Mouse (Mus musculus) neural tube, embryonic 11.5 days (tissue): ENCODE results near the gene Dner. TPM values are rescaled to one million over a fixed set of nuclear protein-coding genes. Genes with fewer than 3 reads are reported as not detected.

ENCODE experiments used
- ATAC-seq: fragments of 200-750 bp; cut with Nextera tagmentation; 2 replicates; pipeline ENCODE4 v1.8.0; 2017; ENCODE audit warnings: moderate number of reproducible peaks, mild to moderate bottlenecking, moderate TSS enrichment, moderate library complexity; ENCODE audit not compliant: insufficient read depth, low FRiP score, low TSS enrichment
- DNase-seq: peaks from one replicate; pipeline ENCODE4 v3.0.0-alpha.2; 2015; ENCODE audit warnings: low spot score
- H3K27ac ChIP-seq: fragments of 300-500 bp; sonication (generic); 2 replicates; pipeline ENCODE4 v1.5.1; 2014; ENCODE audit warnings: low read depth, mild to moderate bottlenecking, low read length
- H3K27me3 ChIP-seq: fragments of 300-500 bp; sonication (generic); 2 replicates; pipeline ENCODE4 v1.6.1; 2014; ENCODE audit warnings: mild to moderate bottlenecking, low read length, mixed read lengths; ENCODE audit not compliant: control insufficient read depth, insufficient read depth
- H3K36me3 ChIP-seq: fragments of 300-500 bp; sonication (generic); 2 replicates; pipeline ENCODE4 v1.6.1; 2014; ENCODE audit warnings: mild to moderate bottlenecking, low read length, moderate library complexity, mixed read lengths; ENCODE audit not compliant: control insufficient read depth, insufficient read depth
- H3K4me1 ChIP-seq: fragments of 300-500 bp; sonication (generic); 2 replicates; pipeline ENCODE4 v1.6.1; 2014; ENCODE audit warnings: low read length, mixed read lengths; ENCODE audit not compliant: control insufficient read depth, insufficient read depth
- H3K4me2 ChIP-seq: fragments of 300-500 bp; sonication (generic); 2 replicates; pipeline ENCODE4 v1.6.1; 2014; ENCODE audit warnings: low read depth, mild to moderate bottlenecking, moderate library complexity
- H3K4me3 ChIP-seq: fragments of 300-500 bp; sonication (generic); 2 replicates; pipeline ENCODE4 v1.5.1; 2014; ENCODE audit warnings: low read depth, low read length
- H3K9ac ChIP-seq: fragments of 300-500 bp; sonication (generic); 2 replicates; pipeline ENCODE4 v1.6.1; 2014; ENCODE audit warnings: mild to moderate bottlenecking, low read length
- H3K9me3 ChIP-seq: fragments of 300-500 bp; sonication (generic); 2 replicates; pipeline ENCODE4 v1.6.1; 2016; ENCODE audit warnings: low read length; ENCODE audit not compliant: control insufficient read depth
- WGBS: fragments of 180-500 bp; shearing (Covaris S2); extraction: QIAGEN DNeasy Blood & Tissue Kit; methylation state at CpG from one replicate; pipeline ENCODE4 v1.1.7; 2014; 5-methylcytosine and 5-hydroxymethylcytosine counted together
- polyA plus RNA-seq: library from polyadenylated mRNA; unstranded; fragments of >200 nt; fragmentation: Nextera tagmentation; extraction: Ambion mirVana; gene quantifications from 2 replicates; pipeline ENCODE4 v1.2.1, GENCODE M21; 2014

Gene Dner
- polyA plus RNA-seq, 1 experiment from 2014 or later = 44.7 TPM

DNA sequence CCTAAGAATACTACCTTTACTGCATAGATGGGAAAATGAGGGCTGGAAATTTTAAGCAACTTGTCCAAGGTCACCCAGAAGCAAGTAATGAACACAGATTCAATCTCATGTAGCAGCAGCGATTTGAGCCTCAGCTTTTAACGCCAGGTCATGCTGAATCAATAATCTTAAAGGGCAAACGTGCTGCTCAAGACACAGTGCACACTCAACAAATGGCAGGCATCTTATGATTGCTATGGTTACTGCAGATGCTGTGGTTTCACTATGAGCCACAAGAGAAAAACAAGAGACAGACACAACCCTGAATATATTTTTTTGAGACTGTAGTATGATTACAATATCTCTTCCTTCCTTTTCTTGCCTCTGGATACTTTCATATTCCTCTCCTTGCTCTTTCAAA is 228.4 kb downstream of the Dner start:
- no peaks in the 10 kb centered on the region for H3K27me3 ChIP-seq
- no peak overlapping the region for H3K4me3 ChIP-seq
- H3K9ac ChIP-seq = no peak overlapping the region
- H3K4me1 ChIP-seq = no peaks in the 10 kb centered on the region
- ATAC-seq = no peak
- 78% methylated on average over 3 of the region's 3 CpGs for WGBS
- DNase-seq = no peak
- H3K36me3 ChIP-seq = no peaks in the 10 kb centered on the region
- H3K4me2 ChIP-seq = no peak overlapping the region
- no peak overlapping the region for H3K27ac ChIP-seq
- no peaks in the 10 kb centered on the region for H3K9me3 ChIP-seq

DNA sequence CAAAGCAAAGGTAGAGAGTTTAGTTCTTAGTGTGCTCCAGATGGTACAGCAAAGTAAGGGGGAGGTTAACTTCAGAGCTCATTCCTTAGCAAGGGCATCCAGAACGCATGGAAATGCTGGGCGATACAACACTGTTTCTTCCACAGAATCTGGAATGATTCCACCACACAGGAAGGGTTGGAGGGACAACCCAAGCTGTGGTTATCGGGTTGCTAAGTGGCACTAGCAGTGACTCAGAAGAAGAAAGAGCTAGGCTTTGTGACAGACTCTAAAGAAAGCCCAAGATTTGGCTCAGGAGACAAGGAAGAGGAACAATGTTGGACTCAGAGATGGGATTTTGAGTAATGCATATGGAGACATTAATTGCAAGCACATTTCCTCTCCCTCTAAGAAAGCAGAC is 231.3 kb downstream of the Dner start:
- no peak for ATAC-seq
- H3K9me3 ChIP-seq = no peaks in the 10 kb centered on the region
- no peaks in the 10 kb centered on the region for H3K27me3 ChIP-seq
- no peak overlapping the region for H3K27ac ChIP-seq
- no peak overlapping the region for H3K4me3 ChIP-seq
- H3K4me1 ChIP-seq = no peaks in the 10 kb centered on the region
- no peaks in the 10 kb centered on the region for H3K36me3 ChIP-seq
- H3K9ac ChIP-seq = no peak overlapping the region
- no peak for DNase-seq
- no peak overlapping the region for H3K4me2 ChIP-seq
- 88% methylated on average over 3 of the region's 3 CpGs for WGBS

DNA sequence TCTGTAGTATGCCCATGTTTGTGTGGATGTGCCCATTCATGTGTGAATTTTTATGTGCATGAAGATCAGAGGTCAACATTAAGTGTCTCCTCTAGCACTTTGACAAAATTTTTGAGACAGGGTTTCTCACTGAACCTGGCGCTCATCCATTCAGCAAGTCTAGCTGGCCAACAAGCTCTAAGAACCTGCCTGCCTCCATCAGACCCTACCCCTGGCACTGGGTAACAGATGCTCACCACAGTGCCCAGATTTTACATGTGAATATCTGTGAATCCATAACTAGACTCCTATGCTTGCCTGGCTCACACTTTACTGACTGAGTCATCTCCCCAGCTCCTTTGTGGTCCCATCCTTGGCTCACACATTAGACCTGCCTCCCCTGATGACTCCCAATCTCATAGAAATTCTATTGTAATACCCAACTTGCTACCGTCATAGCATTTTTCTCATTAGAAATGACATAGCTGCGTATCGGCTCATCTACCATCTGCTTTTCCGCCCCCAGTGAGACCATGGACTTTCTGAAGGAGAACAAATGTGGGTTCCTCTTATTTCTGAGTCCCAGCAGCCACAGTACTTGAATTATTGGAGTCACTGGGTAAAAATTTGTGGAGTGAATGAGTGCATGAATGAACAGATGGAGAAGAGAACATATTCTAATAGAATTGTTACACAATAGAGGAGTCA is 231.9 kb downstream of the Dner start:
- WGBS = 93% methylated on average over 5 of the region's 5 CpGs
- H3K27ac ChIP-seq = no peak overlapping the region
- H3K27me3 ChIP-seq = no peaks in the 10 kb centered on the region
- no peaks in the 10 kb centered on the region for H3K4me1 ChIP-seq
- no peak overlapping the region for H3K4me3 ChIP-seq
- no peak overlapping the region for H3K9ac ChIP-seq
- no peak for ATAC-seq
- no peaks in the 10 kb centered on the region for H3K36me3 ChIP-seq
- no peak for DNase-seq
- no peak overlapping the region for H3K4me2 ChIP-seq
- no peaks in the 10 kb centered on the region for H3K9me3 ChIP-seq

DNA sequence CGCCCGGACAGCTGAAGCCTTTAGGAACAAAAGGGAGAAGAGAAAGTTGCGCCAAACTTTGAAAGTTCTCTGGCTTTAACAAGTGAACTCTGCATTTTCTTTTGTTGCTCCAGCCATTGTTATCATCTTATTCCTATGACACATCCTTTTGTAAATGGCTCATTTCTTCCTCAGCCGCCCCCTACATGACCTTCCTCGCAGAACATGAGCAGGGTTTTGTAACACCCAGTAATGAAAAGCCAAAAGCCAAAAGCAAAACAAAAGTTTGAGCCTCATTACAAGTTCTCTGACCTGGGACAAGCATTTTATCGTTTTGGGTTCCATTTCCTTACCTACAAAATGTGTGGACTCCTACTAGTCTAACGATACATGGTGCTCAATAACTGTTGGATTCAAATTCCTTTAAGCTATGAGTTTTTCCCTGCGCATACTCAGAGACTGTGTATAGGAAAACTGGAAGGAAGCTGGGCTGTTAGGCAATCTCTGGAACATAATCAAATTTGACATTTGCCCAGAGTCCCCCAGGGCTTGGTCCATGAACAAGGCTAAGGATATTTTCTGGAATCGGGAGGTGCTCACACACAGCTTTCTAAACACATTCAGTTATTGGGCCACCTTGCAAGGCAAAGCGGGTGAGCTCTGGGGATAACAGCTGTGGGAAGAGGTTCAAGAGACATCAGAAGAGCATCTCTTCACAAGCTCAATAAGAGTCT is 246.3 kb downstream of the Dner start:
- 87% methylated on average over 10 of the region's 10 CpGs for WGBS
- no peak overlapping the region for H3K4me3 ChIP-seq
- H3K4me1 ChIP-seq = no peaks in the 10 kb centered on the region
- ATAC-seq (no peak), DNase-seq (no peak)
- no peaks in the 10 kb centered on the region for H3K27me3 ChIP-seq
- no peak overlapping the region for H3K27ac ChIP-seq
- no peaks in the 10 kb centered on the region for H3K9me3 ChIP-seq
- no peaks in the 10 kb centered on the region for H3K36me3 ChIP-seq
- no peak overlapping the region for H3K4me2 ChIP-seq
- no peak overlapping the region for H3K9ac ChIP-seq

DNA sequence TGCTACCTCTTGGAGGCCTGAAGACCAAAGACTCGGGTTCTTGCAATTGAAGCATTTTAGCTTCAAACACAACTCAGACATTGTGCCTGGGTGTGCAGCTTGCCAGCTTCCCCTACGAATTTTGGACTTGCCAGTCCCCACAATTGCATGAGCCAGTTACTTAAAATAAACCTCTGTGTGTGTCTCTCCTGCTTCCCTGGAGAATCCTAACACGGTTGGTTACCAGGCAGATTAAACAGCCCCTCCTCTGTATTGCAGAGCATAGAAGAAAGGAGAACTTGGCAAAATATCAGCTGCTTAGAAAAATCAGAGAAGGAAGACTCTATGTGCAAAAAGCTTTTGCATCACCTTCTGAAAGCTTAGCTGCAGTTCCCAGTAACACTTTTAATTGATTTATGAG is 252.4 kb downstream of the Dner start:
- 79% methylated on average over 3 of the region's 3 CpGs for WGBS
- Histone ChIP-seq H3K27ac (no peak overlapping the region), H3K9ac (no peak overlapping the region), H3K4me3 (no peak overlapping the region), H3K4me2 (no peak overlapping the region), H3K27me3 (no peaks in the 10 kb centered on the region), H3K9me3 (no peaks in the 10 kb centered on the region), H3K4me1 (no peaks in the 10 kb centered on the region), H3K36me3 (no peaks in the 10 kb centered on the region)
- ATAC-seq = no peak
- no peak for DNase-seq

DNA sequence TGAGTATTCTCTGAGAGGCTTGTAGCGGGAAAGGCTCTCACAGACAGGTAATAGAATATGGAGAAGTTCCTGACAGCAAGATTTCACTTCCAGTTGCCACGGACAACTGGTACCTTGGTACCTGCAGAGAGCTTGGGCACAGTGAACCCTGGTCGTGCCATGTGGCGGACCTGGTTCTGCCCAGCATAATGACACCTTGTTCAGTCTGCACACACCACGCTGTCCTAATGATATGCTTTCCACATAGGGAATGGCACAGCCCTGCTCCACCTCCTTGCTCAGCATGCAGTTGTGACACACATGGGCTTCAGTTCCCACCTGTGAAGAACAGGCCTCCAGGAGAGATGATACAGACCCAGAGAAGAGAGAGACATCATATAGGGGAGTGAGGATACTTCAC is 253.0 kb downstream of the Dner start:
- DNase-seq (no peak), ATAC-seq (no peak)
- Histone ChIP-seq H3K27me3 (no peaks in the 10 kb centered on the region), H3K9me3 (no peaks in the 10 kb centered on the region), H3K4me3 (no peak overlapping the region), H3K4me2 (no peak overlapping the region), H3K9ac (no peak overlapping the region), H3K36me3 (no peaks in the 10 kb centered on the region), H3K27ac (no peak overlapping the region), H3K4me1 (no peaks in the 10 kb centered on the region)
- WGBS = 86% methylated on average over 5 of the region's 5 CpGs

DNA sequence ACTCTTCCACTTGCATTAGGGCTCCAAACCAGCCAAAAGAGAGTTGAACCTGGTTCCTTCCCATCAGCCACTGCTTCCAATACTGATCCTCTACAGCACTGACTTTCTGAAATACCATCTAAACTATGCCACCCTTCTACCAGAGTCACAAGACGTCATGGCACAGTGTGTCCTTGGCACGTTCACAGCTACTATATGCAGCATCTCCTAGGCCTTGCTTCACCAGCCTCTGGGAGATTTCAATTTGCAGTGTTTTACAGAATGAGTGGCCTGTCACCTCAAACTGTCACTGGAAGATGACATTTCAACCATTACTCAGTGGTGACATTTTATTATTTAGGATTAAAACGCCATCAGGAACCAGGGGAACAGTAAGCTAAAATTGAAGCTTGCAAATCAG is 254.6 kb downstream of the Dner start:
- no peaks in the 10 kb centered on the region for H3K36me3 ChIP-seq

DNA sequence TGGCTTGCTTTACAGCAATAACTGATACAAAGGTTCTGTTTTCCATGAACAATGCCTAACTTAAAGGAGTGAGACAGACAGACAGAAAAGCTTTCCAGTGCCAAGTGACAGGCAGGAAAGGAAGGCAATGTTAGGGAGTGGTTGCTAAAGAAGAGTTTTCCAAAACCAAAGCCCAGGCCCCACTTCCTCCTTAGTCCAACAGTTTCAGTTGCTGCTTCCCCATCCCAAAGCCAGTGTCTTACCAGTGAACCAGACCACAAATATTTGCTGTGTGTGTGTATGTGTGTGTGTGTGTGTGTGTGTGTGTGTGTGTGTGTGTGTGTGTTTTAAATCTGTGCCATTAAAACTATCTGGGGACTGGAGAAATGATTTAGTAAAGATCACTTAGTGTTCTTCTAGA is 258.5 kb downstream of the Dner start:
- DNase-seq = no peak
- no peak overlapping the region for H3K4me3 ChIP-seq
- H3K27me3 ChIP-seq = no peaks in the 10 kb centered on the region
- H3K4me1 ChIP-seq = no peaks in the 10 kb centered on the region
- no peaks in the 10 kb centered on the region for H3K36me3 ChIP-seq
- no peak overlapping the region for H3K27ac ChIP-seq
- no peaks in the 10 kb centered on the region for H3K9me3 ChIP-seq
- H3K9ac ChIP-seq = no peak overlapping the region
- no peak for ATAC-seq
- H3K4me2 ChIP-seq = no peak overlapping the region

More for the DNA sequence above, 254.6 kb downstream of the Dner start:
- no peak overlapping the region for H3K4me2 ChIP-seq
- DNase-seq (no peak), ATAC-seq (no peak)
- H3K4me1 ChIP-seq = no peaks in the 10 kb centered on the region
- no peaks in the 10 kb centered on the region for H3K9me3 ChIP-seq
- H3K4me3 ChIP-seq = no peak overlapping the region
- WGBS = 87% methylated on average over 3 of the region's 3 CpGs
- H3K9ac ChIP-seq = no peak overlapping the region
- no peak overlapping the region for H3K27ac ChIP-seq
- H3K27me3 ChIP-seq = no peaks in the 10 kb centered on the region

DNA sequence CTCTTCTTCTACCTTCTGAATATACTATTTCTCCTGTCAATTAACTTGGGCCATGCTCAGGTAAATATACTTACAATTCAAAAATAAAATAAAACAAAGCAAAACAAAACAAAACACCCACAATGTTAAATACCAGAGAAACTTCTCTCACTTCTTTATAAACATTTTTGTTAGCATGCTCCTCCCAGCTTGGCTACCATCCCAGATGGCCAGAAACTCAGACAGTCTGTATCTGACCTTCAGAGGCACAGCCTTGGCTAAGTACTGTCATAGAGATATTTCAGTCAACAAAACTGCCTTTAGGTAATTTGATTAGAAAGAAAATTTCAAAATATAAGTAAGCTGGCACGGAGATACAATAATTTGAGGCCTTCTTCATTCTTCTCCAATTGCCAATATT is 259.7 kb downstream of the Dner start:
- H3K36me3 ChIP-seq = no peaks in the 10 kb centered on the region
- H3K4me1 ChIP-seq = no peaks in the 10 kb centered on the region
- H3K4me2 ChIP-seq = no peak overlapping the region
- H3K4me3 ChIP-seq = no peak overlapping the region
- H3K9ac ChIP-seq = no peak overlapping the region
- H3K27me3 ChIP-seq = no peaks in the 10 kb centered on the region
- H3K9me3 ChIP-seq = no peaks in the 10 kb centered on the region
- DNase-seq (no peak), ATAC-seq (no peak)
- 83% methylated on average over 1 of the region's 1 CpGs for WGBS
- H3K27ac ChIP-seq = no peak overlapping the region
